Mouse (Mus musculus): ENCODE measurements at regions not wholly inside any gene's neighbourhood (a gene's known extent, or its start where the extent isn't known, plus 50 kb on each side); places are given as distances from the start of the nearest gene placed in this dataset.

DNA sequence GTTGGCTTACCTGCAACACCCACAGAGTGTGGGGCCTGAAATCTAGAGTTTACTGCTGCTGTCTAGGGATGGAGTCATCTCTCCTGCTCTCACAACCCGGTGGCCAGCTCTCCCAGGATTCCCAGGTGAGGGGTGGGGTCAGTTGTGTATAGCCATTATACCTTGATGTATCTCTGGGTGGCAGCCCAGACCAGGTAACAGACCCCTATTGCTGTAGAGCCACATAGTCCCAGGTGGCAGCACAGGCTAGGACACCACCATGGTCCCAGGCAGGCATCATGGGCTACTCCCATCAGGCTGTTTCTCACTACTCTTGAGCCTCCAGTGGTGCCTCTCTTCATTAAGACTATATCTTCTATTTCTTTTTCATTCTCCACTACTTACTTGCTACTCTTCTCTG lies 148.9 kb upstream of the Fam83b start:
- TF ChIP-seq POLR2A (IDR thresholded peaks at IDR 0.05; ENCODE audit: low read depth, low read length) (no peak), CTCF (IDR thresholded peaks at IDR 0.05; ENCODE audit: extremely low read depth, insufficient read length, insufficient replicate concordance, low read depth, low read length) (no peak)

All from small intestine, adult 2 months (tissue).